Mouse (Mus musculus): ENCODE data around the gene Nol12. TPM values are rescaled to one million over a fixed set of nuclear protein-coding genes. Genes with fewer than 3 reads are reported as not detected.

Nol12 gene
- polyA plus RNA-seq, 1 experiment from 2014 or later = 68.0 TPM

GRCm38 (mm10) chr15:78923585-78923984 lies 11.1 kb upstream of the Nol12 start:
- peaks cover 15% of the 10 kb centered on the region for H3K27me3 ChIP-seq (ENCODE audit: insufficient read depth, poor library complexity, severe bottlenecking)
- peaks cover 47% of the 10 kb centered on the region for H3K4me1 ChIP-seq (replicated peaks)
- 72% methylated on average over 6 of the region's 6 CpGs for WGBS
- no peak overlapping the region for H3K4me3 ChIP-seq
- no peak for DNase-seq (ENCODE audit: low spot score)
- peaks cover 15% of the 10 kb centered on the region for H3K36me3 ChIP-seq
- H3K9me3 ChIP-seq = no peaks in the 10 kb centered on the region
- H3K27ac ChIP-seq = 0 out of 2 replicates have a peak overlapping the region, but pooled peaks have one; percentile 1

- Histone ChIP-seq H3K36me3 (peaks cover 12% of the 10 kb centered on the region; the same call in 1 of the 2 replicates), H3K9me3 (no peaks in the 10 kb centered on the region), H3K4me1 (replicated peaks) (peaks cover 47% of the 10 kb centered on the region), H3K27me3 (ENCODE audit: insufficient read depth, poor library complexity, severe bottlenecking) (peaks cover 15% of the 10 kb centered on the region), H3K27ac (peak overlapping the region; percentile 76; the same call in 1 of the 2 replicates), H3K4me3 (no peak overlapping the region)
- whole genome bisulfite sequencing = 35% methylated on average over 8 of the region's 8 CpGs
- DNase-seq (ENCODE audit: low spot score) = no peak
Measured at GRCm38 (mm10) chr15:78925129-78925528, 9.6 kb upstream of the Nol12 start.

GRCm38 (mm10) chr15:78926021-78926919 lies 8.5 kb upstream of the Nol12 start, which contains the start of gene Lgals1:
Gene Lgals1, plus strand, starts transcription at chr15:78926725.
- DNase-seq (ENCODE audit: low spot score) = peak; percentile 84
- Histone ChIP-seq H3K4me3 (peak within 1 kb of the TSS; percentile 47), H3K4me1 (replicated peaks) (peaks cover 47% of the 10 kb centered on the region), H3K27ac (peak within 1 kb of the TSS; percentile 76), H3K36me3 (peaks cover 11% of the 10 kb centered on the region; the same call in 1 of the 2 replicates), H3K27me3 (ENCODE audit: insufficient read depth, poor library complexity, severe bottlenecking) (peaks cover 15% of the 10 kb centered on the region), H3K9me3 (no peaks in the 10 kb centered on the region)
- 9% methylated on average over 20 of the region's 20 CpGs for WGBS

GRCm38 (mm10) chr15:78927021-78927787 lies 7.5 kb upstream of the Nol12 start:
- Histone ChIP-seq H3K4me3 (peak overlapping the region; percentile 47), H3K27ac (peak overlapping the region; percentile 76), H3K27me3 (ENCODE audit: insufficient read depth, poor library complexity, severe bottlenecking) (peaks cover 15% of the 10 kb centered on the region), H3K36me3 (peaks cover 11% of the 10 kb centered on the region; the same call in 1 of the 2 replicates), H3K4me1 (replicated peaks) (peaks cover 47% of the 10 kb centered on the region), H3K9me3 (no peaks in the 10 kb centered on the region)
- DNase-seq (ENCODE audit: low spot score) = peak; percentile 29
- 20% methylated on average over 15 of the region's 15 CpGs for WGBS

GRCm38 (mm10) chr15:78927788-78928457 lies 6.8 kb upstream of the Nol12 start:
- Histone ChIP-seq H3K9me3 (no peaks in the 10 kb centered on the region), H3K27ac (peak overlapping the region; percentile 76), H3K4me3 (peak overlapping the region; percentile 47), H3K36me3 (peaks cover 11% of the 10 kb centered on the region; the same call in 1 of the 2 replicates), H3K27me3 (ENCODE audit: insufficient read depth, poor library complexity, severe bottlenecking) (peaks cover 15% of the 10 kb centered on the region), H3K4me1 (replicated peaks) (peaks cover 47% of the 10 kb centered on the region)
- under 1% methylated on average over 32 of the region's 35 CpGs for WGBS
- peak; percentile 83 for DNase-seq (ENCODE audit: low spot score)

- Histone ChIP-seq H3K4me3 (peak overlapping the region; percentile 47; the same call in 1 of the 2 replicates), H3K27ac (peak overlapping the region; percentile 76), H3K9me3 (no peaks in the 10 kb centered on the region), H3K36me3 (peaks cover 11% of the 10 kb centered on the region; the same call in 1 of the 2 replicates), H3K4me1 (replicated peaks) (peaks cover 45% of the 10 kb centered on the region), H3K27me3 (ENCODE audit: insufficient read depth, poor library complexity, severe bottlenecking) (peaks cover 15% of the 10 kb centered on the region)
- no peak for DNase-seq (ENCODE audit: low spot score)
- WGBS = 52% methylated on average over 8 of the region's 8 CpGs
Measured at GRCm38 (mm10) chr15:78928539-78928938, 6.2 kb upstream of the Nol12 start.

- peaks cover 37% of the 10 kb centered on the region for H3K4me1 ChIP-seq (replicated peaks)
- peaks cover 11% of the 10 kb centered on the region; the same call in 1 of the 2 replicates for H3K36me3 ChIP-seq
- H3K9me3 ChIP-seq = no peaks in the 10 kb centered on the region
- no peak overlapping the region for H3K27ac ChIP-seq
- H3K27me3 ChIP-seq (ENCODE audit: insufficient read depth, poor library complexity, severe bottlenecking) = peaks cover 15% of the 10 kb centered on the region
- 88% methylated on average over 6 of the region's 6 CpGs for WGBS
- H3K4me3 ChIP-seq = no peak overlapping the region
- DNase-seq (ENCODE audit: low spot score) = no peak
Measured at GRCm38 (mm10) chr15:78930192-78930706, 4.5 kb upstream of the Nol12 start.

GRCm38 (mm10) chr15:78930801-78931426 lies 3.8 kb upstream of the Nol12 start:
- Histone ChIP-seq H3K4me1 (replicated peaks) (peaks cover 37% of the 10 kb centered on the region), H3K27ac (no peak overlapping the region), H3K9me3 (no peaks in the 10 kb centered on the region), H3K27me3 (ENCODE audit: insufficient read depth, poor library complexity, severe bottlenecking) (peaks cover 15% of the 10 kb centered on the region), H3K4me3 (no peak overlapping the region), H3K36me3 (peaks cover 11% of the 10 kb centered on the region; the same call in 1 of the 2 replicates)
- WGBS = 91% methylated on average over 7 of the region's 7 CpGs
- DNase-seq (ENCODE audit: low spot score) = no peak

- WGBS = 30% methylated on average over 3 of the region's 3 CpGs
- Histone ChIP-seq H3K9me3 (no peaks in the 10 kb centered on the region), H3K27me3 (ENCODE audit: insufficient read depth, poor library complexity, severe bottlenecking) (peaks cover 14% of the 10 kb centered on the region), H3K36me3 (peaks cover 15% of the 10 kb centered on the region), H3K27ac (no peak overlapping the region), H3K4me1 (replicated peaks) (peaks cover 37% of the 10 kb centered on the region), H3K4me3 (no peak overlapping the region)
- peak; percentile 16 for DNase-seq (ENCODE audit: low spot score)
Measured at GRCm38 (mm10) chr15:78931577-78931976, 3.2 kb upstream of the Nol12 start.

- Histone ChIP-seq H3K9me3 (no peaks in the 10 kb centered on the region), H3K4me1 (replicated peaks) (peaks cover 22% of the 10 kb centered on the region), H3K27me3 (ENCODE audit: insufficient read depth, poor library complexity, severe bottlenecking) (no peaks in the 10 kb centered on the region), H3K27ac (0 out of 2 replicates have a peak overlapping the region, but pooled peaks have one; percentile 8), H3K36me3 (peaks cover 53% of the 10 kb centered on the region), H3K4me3 (peak overlapping the region; percentile 92)
- DNase-seq (ENCODE audit: low spot score) = no peak
- WGBS = 92% methylated on average over 12 of the region's 12 CpGs
Measured at GRCm38 (mm10) chr15:78936403-78936802, 1.7 kb downstream of the Nol12 start.

- no peak overlapping the region for H3K27ac ChIP-seq
- DNase-seq (ENCODE audit: low spot score) = no peak
- WGBS = 86% methylated on average over 10 of the region's 10 CpGs
- no peaks in the 10 kb centered on the region for H3K9me3 ChIP-seq
- H3K27me3 ChIP-seq (ENCODE audit: insufficient read depth, poor library complexity, severe bottlenecking) = no peaks in the 10 kb centered on the region
- peaks cover 22% of the 10 kb centered on the region for H3K4me1 ChIP-seq (replicated peaks)
- peaks cover 59% of the 10 kb centered on the region for H3K36me3 ChIP-seq
- H3K4me3 ChIP-seq = no peak overlapping the region
Measured at GRCm38 (mm10) chr15:78937311-78937710, 2.6 kb downstream of the Nol12 start.

Measured in hindbrain, embryonic 10.5 days (tissue).